Mouse (Mus musculus): ENCODE measurements around the gene Rybp. TPM values are rescaled to one million over a fixed set of nuclear protein-coding genes. Genes with fewer than 3 reads are reported as not detected.

The Rybp gene
- total RNA-seq, 4 experiments from 2014 or later = 45.7 to 51.8 (median 48.0) TPM

- DNase-seq (ENCODE audit: low spot score in 2 of 2) = no peak
Measured at GRCm38 (mm10) chr6:100220917-100221560, 66.2 kb downstream of the Rybp start.

DNA sequence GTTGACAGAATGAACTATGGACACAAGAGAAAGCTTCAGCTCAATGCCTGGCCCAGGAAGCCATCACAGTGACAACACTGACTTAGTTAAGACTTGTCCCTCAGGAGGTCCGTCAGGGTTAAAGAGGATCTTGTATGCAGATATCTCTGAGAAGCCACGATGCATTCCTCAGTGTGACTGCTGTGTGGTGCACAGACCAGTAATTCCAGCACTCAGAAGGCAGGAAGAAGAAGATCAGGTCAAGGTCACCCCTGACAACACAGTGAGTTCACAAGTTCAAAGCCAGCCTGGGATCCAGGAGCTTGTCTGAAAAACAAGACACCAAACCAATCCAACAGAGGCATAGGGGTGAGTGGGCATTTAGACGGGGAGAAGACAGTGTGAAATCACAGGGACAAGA is 67.3 kb downstream of the Rybp start:
- no peak for DNase-seq (ENCODE audit: low spot score in 2 of 2)

GRCm38 (mm10) chr6:100218541-100219341 is 68.5 kb downstream of the Rybp start:
- DNase-seq (ENCODE audit: low spot score in 2 of 2) = peak; percentile 80 to 88

- DNase-seq (ENCODE audit: low spot score in 2 of 2) = no peak
Measured at GRCm38 (mm10) chr6:100217507-100217906, 69.8 kb downstream of the Rybp start.

- no peak for DNase-seq (ENCODE audit: low spot score in 2 of 2)
Measured at GRCm38 (mm10) chr6:100216945-100217344, 70.3 kb downstream of the Rybp start.

DNA sequence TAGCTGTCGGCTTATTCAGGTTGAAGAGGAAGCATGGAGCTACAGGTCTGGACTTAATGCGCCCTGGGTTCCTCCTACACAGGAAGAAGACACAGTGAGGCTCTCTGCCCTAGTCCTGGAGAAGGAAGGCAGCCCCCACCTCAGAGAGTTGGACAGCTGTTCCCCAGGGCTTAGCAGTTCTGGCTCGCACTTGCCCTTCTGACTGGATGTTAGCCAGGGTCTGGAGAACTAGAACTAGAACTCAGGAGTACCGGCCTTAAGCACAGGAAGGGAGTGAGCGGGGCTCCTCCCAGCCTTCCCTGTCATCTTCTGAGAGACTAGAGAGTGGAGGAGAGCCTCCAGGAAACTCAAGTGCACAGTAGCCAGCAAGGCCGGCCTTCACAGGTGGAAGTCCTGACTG is 71.5 kb downstream of the Rybp start:
- no peak for DNase-seq (ENCODE audit: low spot score in 2 of 2)

- DNase-seq (ENCODE audit: low spot score in 2 of 2) = no peak
Measured at GRCm38 (mm10) chr6:100214132-100214913, 73.0 kb downstream of the Rybp start.

DNA sequence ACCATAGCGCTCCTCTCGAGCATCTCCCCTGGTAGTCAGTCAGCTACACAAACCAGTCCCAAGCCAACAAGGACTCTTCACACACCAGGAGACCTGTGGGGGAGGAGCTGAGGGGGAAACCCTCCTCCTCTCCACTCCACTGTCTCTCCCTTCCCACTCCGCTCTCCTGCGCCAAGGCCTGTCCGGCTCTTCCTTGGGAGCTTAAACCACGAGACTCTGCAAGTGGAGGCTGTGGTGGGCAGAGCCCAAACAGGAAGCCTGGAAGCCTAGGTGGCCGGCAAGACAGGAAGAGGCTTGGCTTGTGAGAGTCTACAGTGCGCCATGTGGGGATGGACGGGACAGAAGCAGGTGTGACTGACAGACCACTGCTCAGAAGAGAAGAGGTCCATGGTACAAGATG is 73.7 kb downstream of the Rybp start:
- DNase-seq (ENCODE audit: low spot score in 2 of 2) = no peak

GRCm38 (mm10) chr6:100212820-100213219 is 74.5 kb downstream of the Rybp start:
- no peak for DNase-seq (ENCODE audit: low spot score in 2 of 2)

DNA sequence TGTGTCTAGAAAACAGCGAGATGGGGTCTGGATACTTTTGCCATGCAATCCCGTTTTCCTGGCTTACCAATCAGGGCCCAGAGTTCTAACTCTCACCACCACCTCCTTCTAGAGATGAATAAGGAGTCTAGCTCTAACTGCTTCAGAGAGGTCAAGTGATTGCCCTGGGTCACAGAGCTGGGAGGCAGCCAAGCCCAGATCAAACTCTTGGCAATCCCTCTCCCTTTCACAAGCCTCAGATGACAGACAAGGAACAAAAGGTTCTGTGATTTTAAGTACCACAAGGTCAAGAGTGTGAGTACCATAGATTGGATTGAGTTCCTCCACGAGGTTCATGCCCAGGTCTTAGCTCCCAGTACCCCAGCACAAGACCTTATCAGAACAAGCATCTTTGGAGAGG is 75.6 kb downstream of the Rybp start:
- no peak for DNase-seq (ENCODE audit: low spot score in 2 of 2)

- no peak for DNase-seq (ENCODE audit: low spot score in 2 of 2)
Measured at GRCm38 (mm10) chr6:100210517-100210916, 76.8 kb downstream of the Rybp start.

DNA sequence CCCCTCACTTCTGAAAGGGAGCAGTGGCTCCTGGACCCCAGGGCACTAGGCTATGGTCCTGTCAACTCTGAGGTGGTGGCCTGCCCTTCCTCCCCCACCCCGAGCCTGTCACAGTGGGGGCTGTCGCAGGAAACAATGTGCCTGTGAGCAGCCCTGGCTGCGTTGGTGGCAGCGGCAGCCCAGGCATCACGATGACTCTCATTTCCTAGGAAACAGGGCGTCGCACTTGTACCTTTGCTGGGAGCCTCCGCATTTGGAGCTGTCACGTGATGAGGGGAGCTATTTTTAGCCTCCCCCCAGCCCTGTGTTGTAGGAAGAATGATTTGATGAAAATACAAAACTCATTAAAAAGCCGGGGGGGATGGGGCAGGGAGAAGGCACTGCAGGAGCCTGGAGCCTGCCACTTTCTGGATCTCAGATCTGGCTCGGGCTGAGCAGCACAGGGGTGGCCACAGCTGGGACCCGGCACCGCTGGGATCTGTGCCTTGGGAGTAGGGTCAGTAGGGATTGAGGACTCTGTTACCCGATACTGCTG is 80.5 kb downstream of the Rybp start:
- DNase-seq (ENCODE audit: low spot score in 2 of 2) = peak; percentile 80 to 84

DNA sequence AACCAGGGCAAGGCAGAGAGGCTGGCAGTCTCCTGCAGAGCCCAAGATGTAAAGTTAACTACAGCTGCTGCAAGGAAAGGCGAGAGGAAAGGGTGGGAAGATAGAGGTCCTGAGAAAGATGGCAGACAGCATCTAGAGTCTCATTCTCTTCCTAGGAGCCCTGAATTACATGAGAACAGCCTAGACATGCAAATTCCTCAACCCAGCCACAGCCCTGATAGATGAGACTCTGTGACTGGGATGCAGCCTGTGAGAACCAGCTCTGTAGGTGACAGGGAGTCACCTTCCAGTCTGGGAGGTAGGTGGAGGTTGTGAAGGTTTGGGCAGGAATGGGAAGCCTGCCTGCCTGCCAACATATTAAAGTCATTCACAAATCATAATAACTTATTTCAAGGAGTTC is 81.0 kb downstream of the Rybp start:
- no peak for DNase-seq (ENCODE audit: low spot score in 2 of 2)

DNA sequence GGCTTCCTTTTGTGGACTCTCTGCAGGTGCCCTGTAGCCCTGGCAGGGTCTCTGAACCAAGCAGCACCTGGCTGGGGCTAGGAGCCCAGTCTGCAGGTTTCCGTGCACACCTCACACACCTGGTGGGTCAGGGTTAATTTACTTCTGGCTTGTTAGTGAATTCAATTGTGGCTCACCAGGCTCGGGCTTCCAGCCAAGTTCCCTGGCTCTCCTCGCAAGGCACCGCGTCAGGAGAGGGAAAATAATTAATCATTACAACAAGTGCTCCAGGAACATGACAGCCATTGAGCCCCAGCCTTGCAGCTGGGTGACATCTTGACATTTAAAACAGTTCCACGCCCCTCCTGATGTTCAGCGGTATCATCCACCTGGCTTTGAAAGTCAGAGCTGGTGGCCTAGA is 82.8 kb downstream of the Rybp start:
- DNase-seq (ENCODE audit: low spot score in 2 of 2) = peak in 1 of 2 experiments; percentile 21

DNA sequence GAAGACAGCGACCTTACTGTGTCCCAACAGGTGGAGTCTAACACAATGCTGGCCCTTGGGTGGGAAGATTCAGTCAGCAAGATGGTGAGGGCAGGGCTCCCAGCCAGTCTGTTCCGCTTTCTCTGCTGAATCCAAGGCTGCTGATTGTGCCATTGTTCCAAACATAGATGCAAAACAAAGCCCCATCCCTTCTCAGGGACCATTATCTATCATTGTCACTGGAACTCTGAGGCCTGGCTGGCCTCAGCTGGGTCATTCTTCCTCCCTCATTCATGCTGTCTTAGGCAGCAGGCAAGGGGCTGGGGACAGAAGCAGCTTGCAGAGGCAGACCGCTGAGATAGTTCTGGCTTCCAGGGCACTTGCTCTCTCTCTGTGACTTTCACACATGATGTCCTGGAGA is 83.8 kb downstream of the Rybp start:
- no peak for DNase-seq (ENCODE audit: low spot score in 2 of 2)

DNA sequence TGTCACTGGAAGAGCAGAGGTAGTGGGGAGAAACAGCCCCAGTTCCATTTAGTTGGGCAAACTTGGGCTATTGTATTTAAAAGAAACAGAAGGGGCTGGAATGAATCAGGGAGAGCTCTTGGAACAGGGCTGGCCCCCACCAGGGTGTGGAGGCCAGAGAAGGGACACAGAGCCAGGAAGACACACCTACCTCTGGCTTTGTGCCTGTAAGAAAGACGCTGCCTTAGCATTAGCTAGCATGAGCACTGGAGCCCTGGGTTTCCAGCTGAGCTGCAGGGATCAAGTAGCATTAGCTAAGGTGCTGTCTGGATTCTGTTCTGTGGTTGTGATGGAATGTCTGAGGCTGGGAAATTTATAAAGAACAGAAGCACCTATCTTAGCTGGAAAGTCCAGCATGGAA is 85.2 kb downstream of the Rybp start:
- no peak for DNase-seq (ENCODE audit: low spot score in 2 of 2)

DNA sequence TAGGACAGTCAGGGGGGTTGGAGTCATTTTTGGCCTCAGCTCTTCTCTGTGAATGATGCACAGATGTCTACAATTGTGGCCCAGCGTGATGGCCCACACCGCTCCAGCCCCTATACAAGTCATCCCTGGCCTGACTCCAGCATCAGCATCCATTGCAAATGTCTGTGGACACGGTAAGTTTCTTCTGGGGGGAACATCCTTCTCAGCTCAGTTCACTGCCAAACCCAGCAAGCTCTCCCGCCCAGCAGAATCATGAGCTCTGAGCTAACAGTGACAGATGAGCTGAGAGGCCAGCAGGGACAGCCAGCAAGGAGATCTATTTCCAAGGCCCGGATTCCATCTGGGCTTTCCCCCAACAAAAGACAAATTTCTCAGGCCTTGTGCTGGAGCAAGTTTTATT is 90.2 kb downstream of the Rybp start:
- peak in 1 of 2 experiments; percentile 30 for DNase-seq (ENCODE audit: low spot score in 2 of 2)

GRCm38 (mm10) chr6:100195870-100196409 is 91.3 kb downstream of the Rybp start:
- DNase-seq (ENCODE audit: low spot score in 2 of 2) = no peak

- DNase-seq (ENCODE audit: low spot score in 2 of 2) = no peak
Measured at GRCm38 (mm10) chr6:100195091-100195490, 92.2 kb downstream of the Rybp start.

DNA sequence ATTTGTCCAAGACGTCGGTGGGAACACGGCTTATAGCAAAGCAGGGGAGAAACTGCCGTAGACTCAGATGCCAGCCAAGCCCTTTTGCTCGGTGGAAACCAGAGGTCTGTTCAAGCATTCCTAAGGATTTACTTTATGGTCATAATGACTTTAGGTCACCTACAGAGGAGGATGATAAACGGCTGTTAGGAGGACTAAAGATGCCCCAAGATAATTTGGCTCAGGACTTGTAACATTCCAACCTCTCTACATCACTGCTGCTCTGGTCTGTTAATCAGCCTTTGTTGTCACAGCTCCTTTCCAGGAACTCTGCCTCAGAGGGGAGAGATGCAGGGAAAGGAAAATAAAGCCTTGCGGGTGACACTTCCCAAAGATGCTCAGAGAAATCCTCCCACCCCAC is 93.5 kb downstream of the Rybp start:
- no peak for DNase-seq (ENCODE audit: low spot score in 2 of 2)

DNA sequence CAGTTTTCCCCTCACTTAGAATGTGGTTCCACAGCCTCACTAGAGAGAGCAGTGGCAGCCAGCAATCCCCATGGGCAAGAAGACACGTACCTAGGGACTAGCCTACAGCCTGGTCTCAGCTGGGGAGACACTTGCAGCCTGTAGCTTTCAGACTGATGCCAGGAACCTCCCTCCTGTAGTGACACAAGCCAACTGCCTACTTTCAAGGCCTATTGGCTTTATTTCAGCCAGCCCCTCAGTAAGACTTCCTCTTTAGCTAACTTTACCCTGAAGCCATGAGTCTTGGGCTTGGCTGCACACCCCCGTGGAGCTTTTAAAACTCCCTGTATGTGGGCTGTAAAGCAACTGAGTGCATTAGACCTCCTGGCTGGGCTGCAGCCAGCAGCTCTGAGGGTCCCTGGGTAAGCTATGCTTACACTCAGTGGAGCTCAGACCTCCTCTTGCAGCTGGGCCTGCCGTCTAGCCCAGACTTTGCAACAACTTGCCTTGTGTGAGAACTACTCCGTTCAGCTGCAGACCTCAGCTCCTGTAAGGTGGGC is 94.5 kb downstream of the Rybp start:
- no peak for DNase-seq (ENCODE audit: low spot score in 2 of 2)
